Mouse (Mus musculus): ENCODE results near the gene Edrf1.
A peak's percentile ranks its signal among the peaks of the same experiment; 100 is the strongest.

Gene Edrf1

DNA sequence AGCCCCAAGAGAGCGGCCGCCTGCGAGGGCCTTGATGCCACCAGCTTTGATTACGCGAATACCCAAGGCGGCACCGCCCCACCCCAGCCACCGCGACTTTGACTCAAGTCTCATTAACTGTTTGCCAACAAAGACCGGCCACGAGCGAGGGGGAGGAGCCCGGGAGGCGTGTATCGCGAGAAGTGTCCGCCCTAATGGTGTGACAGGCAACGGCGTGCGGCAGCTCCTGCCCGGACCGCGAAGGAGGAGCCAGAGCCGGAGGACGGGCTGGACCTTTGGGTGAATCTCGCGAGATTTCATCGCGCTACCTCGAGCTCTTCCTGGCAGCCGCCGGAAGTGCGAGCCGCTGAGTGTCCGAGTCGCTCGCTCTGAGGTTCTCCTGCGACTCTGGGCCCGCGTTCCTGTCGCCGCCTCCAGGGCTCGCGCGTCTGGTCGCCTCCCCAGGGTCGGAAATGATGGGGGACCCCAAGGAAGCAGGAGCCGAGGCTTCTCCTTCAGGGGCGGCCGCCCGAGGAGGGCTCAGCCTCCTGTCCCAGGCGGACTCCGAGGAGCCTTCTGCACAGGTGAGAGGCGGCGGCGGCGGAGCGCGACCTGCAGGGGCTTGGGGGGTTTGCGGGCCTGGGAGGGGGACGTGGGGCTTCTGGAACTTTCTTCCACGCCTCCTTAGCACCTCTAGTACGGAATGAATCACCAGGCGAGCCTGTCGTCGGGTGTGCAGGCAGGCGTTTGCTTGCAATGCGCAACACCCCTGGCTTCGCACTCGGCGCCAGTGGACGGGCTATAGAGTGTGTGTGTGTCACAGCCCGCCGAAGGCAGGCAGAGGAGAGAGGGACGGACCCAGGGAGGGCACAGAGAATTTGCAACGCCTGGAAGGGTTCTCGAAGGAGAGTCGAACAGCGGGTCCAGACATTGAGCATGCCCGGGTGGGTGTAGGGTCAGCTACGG lies at the start of gene Edrf1:
Gene Edrf1, plus strand, starts transcription at position 183 of the 945 bp plus-strand sequence.
- peak; percentile 97 for DNase-seq (ENCODE audit: low read depth, low spot score)

DNA sequence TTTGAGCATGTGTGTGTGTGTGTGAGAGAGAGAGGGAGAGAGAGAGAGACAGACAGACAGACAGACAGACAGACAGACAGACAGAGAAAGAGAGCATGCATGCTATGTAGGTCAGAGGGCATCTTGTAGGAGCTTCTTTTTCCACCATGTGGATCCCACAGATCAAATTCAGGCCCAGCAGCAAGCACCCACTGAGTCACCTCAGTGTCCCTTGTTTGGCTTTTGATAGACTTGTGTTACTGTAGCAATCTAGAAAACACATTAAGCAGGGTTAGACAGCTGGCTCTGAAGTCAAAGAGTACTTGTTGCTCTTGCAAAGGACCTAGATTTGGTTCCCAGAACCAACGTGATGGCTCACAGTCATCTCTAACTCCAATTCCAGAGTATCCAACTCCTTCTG lies 45.6 kb upstream of the Edrf1 start:
- DNase-seq (ENCODE audit: low read depth, low spot score), result no peak

DNA sequence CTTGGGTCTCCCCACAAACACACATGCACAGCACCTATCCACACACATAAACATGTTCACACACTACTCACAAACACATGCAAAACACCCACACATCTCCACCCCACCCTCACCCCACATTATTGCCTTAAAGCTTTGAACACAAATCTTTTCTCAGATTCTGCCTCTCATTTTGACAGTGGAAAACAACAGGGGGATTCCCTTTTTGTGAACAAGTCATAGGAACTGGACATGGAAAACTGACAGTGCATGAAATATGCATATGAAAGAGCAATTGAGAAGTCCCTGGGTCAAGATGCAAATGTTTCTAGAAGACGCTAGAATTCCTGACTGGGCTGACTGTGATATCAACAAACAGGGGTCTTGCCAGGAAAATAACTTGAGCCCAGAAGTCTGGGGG lies 36.8 kb upstream of the Edrf1 start:
- no peak for DNase-seq (ENCODE audit: low read depth, low spot score)

DNA sequence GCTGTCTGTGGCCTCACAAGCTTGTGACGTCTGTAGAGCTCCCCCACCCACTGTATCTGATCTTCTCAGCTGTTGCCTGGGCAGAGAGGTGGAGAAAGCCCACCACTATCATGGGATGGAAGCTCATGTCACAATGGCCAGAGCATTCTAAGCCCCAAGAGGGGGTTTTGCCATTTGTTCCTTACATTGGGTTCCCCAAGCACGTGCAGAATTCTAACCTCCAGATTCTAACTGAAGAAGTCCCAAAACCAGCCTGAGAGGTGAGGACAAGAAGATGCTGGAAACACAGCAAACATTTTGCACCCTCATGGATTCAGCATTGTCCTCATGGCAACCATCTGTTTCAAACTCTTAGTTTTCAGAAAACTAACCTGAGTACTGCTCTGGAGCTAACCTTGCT lies 35.3 kb upstream of the Edrf1 start, which contains the start of gene Tex36:
Gene Tex36, minus strand, starts transcription at position 101 of the 400 bp plus-strand sequence.
- DNase-seq (ENCODE audit: low read depth, low spot score), result no peak

DNA sequence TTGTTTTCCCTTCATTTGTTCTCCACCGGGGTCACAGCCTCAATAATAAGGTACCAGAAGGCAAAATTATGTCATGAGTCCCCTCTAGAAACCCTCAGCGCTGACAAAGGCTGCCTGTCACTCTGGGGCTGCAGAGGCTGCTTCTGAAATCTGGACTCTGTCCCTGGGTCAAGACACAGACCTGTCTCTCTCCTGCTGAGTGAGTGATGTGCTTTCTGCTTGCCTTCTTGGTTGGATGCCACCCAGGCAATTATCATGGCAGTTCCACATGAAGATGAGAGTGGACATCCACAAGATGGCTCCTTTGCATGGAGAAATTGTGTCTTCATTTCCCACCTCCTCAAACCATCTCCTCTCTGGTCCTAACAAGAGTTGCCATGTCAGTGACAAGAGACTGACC lies 34.2 kb upstream of the Edrf1 start:
- no peak for DNase-seq (ENCODE audit: low read depth, low spot score)

DNA sequence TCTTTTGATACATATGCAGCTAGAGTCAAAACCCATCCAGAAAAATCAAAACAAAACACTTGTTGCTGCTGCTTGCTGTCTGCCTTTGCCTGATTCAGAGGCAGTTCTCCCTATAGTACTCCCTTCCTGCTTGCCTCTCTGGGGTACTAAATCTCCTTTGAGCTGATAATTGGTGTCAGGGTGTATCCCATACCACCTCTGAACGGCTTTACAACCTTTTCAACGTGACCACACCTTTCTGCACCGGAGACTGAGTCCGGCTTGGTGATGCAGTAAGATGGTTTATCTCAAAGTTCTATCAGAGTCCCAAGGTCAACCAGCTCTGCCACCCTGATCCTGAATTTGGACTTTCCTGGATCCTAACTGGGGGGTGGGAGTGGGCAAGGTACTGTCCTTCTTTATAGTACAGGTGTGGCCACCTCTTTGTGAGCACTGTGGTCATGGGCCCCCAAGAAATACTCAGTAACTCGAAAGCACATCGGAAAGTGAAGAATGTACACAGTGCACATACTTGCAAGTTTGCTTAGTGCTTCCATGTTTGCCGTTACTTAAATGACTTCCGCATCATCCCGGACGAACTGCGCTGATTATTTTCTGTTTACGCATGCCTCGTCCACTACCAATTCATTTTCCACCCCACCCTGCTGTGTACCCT lies 32.8 kb upstream of the Edrf1 start:
- no peak for DNase-seq (ENCODE audit: low read depth, low spot score)

DNA sequence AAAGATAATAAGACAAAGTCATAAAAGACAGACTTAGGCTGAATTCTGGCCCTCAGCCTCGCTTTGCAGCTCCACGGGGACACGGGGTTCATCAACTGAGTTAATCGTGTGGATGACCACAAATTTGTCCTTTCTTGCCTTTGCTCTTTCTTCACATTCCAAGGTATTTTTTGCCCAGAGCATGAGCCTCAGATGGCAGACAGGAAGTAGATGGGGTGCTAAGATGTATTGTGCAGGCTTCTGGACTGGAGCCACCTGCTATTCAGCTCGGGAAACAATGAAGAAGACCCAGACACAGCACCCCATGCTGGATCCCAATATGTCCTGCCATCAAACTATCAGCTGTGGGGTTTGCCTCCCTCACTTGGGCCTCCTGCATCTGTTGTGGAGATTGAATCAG lies 30.0 kb upstream of the Edrf1 start:
- no peak for DNase-seq (ENCODE audit: low read depth, low spot score)

DNA sequence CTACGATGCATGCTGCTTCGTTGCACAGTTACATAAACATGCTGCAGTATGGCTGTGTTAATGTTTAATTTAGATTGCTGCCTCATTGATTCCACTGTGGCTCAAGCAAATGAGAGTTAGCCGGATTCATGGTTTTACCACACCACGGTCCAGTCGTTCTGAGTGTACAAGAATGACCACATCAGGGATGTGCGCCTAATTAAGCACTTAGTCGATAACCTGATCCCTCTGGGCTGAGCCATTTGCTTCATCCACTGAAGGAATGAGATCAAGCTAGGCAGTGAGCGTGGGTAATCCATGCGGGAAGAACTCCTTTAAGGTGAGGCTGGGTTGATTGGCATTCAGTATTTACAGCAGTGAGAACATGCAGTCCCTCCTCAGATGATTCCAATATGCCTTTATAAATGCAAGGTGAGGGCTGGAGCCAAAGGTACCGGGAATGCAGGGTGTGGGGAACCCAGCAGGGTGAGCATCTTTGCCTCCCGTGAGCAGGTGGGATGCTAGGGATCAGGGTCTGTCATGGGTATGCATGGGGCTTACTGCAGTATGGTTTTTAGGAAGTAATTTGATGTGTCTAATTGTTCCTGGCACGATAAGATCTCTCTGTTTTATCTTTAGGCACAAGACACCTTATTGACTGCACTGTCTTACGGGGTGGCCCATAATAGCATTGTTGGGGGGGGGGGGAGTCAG lies 29.3 kb upstream of the Edrf1 start:
- no peak for DNase-seq (ENCODE audit: low read depth, low spot score)

DNA sequence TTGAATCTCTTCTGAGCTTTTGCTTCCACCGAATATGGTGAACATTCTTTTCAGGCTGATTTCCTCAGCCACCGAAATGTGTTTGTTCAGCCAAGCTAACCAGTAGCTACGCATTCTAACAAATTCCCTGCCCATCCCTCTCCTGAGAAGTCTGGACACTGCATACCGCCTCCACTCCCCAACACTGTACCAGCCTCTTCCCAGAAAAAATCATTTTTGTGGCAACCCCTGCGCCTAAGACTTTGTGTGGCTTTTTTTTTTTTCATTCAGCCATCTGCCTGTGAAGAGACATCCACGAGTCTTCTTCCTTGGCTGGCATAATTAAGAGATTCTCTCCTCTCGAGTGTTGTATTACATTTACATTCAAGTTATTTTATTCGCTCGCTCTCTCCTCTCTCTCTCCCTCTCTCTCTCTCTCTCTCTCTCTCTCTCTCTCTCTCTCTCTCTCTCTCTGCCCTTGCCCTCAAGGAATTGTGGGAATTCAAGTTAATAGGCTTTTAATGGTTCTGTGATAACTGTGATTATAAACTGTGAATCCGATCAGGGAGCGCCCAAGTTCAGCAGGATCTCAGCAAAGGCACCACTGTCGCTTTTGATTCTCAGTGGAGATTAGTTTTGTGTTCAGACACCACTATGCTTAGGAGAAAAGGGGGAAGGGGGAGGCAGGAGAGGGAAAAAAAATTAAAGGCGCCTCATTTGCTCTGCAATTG lies 28.6 kb upstream of the Edrf1 start:
- peak; percentile 79 for DNase-seq (ENCODE audit: low read depth, low spot score)

DNA sequence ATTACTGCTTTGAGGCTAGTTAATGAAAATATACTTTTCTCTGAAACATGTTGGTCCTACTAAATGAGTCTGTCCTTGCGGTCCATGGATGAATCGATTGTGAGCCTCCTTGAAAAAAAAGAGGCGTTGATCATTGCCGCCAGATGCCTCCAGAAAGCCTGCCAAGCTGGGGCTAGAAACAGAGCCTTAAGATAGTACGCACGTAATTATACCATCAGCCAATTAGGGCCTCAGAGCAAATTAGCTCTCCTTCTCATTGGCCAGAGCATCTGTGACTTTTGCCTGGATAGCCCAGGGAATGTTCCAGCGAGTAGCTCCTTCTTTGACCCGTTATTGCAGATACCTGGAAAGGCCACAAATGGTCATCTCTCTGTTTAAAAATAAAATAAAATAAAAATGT lies 27.8 kb upstream of the Edrf1 start:
- peak; percentile 74 for DNase-seq (ENCODE audit: low read depth, low spot score)

DNA sequence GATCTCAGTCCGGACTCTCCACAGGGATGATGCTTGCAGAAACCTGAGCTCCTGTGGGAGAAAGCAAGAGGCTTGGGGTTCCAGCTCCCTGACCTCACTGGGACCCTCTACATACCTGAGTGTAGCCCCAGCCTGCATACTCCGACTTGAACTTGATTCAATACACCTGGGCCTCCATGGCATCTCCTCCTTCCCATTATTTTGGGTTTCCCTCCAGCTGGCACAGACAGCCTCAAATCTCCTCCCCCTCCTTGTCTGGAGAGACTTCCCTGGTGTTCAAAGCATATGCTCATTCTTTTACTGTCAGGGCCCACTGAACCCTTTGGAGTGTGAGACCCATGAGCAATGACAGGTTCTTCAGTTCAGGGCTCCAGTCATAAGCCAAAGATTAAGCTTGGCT lies 24.4 kb upstream of the Edrf1 start:
- DNase-seq (ENCODE audit: low read depth, low spot score), result no peak

DNA sequence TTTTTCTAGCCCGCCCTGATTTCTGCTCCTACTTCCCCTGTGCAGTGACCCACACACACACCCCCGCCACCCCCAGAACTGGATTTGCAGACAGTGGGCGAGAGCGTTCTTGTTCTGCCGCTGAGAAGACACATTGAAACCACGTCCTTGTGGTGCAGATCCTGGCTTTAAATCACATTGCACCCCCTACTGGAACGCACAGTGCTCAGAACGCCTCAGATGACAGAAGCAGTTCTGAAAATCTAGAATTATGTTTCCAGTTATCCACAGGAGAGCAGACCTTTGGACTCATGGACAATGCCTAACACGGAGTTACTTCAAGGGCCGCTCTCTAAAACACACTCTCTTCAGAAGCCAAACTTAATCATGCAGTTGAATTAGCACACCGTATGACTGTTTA lies 16.6 kb upstream of the Edrf1 start:
- peak; percentile 58 for DNase-seq (ENCODE audit: low read depth, low spot score)

DNA sequence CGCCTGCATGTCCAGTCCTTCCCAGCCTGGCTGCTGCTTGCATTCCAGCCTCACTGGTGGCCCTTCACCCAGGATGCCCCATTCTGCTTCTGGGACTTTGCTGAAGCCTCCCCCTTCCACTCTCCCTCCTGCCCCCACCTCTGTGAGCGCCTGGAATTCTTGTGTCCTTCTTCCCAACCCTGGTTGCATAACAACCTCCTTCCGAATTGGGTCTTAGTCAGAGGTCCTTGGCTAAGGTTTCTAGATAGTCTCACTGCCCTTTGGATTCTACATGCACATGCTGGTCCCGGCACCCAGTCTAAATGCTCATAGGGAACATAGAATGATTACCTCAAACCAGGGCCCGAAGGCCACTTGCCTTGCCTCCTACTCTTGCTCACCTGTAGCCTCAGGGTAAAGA lies 14.1 kb upstream of the Edrf1 start:
- no peak for DNase-seq (ENCODE audit: low read depth, low spot score)

DNA sequence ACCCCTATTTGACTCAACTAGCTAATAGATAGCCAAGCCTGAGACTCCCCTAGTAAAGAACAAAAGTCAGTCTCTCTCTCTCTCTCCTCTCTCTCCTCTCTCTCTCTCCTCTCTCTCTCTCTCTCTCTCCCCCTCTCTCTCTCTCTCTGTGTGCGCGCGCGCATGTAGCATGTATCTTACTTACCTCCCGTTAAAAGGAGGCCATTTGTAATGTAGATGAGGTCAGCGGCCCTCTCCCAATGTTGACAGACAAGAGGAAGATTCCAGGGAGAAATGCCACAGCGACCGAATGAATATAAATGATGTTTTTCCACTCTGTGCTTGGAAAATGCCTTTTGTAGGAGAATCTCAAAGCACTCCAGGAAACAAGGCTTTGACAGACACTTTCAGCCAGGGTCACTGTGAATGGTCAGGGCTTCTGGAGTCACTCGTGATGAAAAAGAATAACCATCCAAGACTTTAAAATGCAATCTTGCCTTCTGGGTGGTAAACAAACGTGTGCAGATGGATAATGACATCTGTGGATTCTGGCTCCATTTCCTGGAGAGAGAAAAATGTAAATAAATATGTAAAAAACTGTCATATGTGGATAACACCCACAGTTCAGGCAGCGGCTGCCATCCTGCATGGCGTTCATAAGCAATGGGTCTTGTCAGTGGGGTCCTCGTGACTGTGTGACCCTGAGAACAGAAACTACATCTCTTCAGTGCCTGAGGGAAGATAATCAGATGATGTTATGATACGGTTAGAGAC lies 10.0 kb upstream of the Edrf1 start:
- no peak for DNase-seq (ENCODE audit: low read depth, low spot score)

DNA sequence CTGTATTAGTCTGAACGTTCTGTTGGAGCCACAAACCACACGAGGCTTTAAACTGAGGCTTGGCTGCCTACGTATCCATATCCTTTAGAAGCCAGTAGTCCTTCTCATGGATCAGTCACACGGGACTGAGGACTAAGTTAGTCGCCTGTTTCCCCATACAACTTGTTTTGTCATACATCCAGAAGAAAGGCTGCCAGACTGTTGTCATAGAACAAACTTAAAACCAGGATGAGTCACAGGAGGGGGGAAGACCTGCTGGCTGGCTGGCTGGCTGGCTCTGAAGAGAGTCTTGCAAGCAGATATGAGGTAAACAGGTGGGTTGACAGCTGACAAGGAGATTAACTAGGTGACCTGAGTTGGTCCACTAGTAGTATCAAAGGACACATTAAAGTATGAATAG lies 6.5 kb upstream of the Edrf1 start:
- no peak for DNase-seq (ENCODE audit: low read depth, low spot score)

DNA sequence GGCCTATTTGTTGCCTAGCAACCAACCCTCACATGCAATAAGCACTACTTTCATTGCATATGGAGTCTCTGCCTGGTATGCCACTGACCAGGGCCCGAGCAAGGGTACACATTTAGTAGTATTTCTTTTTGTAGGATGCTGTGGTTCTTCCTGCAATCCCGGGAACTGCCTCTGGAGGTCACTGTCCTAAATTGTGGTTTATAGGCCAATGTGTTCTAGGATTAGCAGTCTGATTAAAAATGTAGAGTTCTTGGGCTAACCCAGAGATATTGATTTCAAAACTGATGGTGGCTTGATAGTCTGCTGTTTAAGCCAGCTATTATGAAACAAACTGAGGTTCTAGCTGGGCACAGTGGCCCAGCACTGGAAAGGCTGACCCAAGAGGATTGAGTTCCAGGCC lies 4.9 kb upstream of the Edrf1 start:
- DNase-seq (ENCODE audit: low read depth, low spot score), result no peak

DNA sequence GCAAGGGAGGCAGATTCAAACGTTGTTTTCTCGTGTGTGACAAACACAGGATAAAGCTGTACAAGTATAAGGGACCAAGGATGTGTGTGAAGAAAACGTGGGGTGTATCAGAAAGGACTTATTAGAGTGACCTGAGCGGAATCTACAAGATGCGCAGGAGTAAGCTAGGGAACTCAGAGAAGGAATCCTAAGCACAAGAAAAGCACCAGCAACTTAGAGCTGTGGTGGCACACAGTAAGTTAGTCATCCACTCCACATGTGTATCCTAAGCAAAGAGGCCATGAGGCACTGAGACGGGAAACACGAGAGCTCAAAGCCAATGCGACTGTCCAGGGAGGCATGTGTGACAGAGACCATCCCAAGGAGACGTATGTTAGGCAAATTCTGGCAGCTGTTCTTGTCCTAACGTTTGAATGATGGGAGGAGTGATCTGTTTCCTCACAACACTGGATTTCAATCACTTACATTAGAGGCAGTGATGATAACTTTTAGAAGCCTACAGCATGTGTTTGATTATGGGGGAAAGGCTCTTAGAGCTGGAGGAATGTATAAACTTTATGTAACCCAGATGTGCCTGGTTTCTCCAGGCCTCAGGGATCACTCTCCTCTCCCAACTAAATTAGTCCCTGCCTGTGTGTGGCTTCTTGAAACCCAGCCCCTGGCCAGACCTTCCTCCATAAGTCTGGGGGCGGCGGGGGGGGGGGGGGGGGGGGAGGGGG lies 2.3 kb upstream of the Edrf1 start:
- DNase-seq (ENCODE audit: low read depth, low spot score), result no peak

DNA sequence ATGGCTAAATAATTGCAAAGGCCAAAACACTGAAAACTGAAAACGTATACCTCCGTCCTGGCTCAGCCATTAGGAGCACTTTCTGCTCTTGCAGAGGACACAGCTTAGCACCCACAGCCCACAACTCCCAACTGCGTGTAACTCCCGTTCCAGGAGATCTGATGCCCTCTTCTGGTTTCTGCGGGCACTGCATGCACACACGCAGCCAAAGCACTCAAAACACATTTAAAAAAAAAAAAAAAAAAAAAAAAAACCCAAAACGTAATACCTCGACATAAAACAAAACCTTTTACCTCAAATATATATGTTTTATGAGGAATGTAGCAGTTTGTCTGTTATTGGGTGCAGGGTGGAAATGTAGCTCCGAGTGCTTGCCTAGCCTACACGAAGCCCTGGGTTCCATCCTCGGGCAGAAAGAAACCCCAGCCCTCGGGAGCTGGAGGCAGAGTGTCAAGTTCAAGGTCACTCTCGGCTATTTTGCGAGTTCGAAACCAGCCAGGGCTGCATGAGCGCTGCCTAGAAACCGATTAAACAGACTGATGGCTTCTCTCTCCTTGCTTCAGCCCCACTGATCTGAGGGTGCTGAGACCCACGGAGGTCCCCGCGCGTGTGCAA lies 498 bp upstream of the Edrf1 start:
- peak; percentile 80 for DNase-seq (ENCODE audit: low read depth, low spot score)

DNA sequence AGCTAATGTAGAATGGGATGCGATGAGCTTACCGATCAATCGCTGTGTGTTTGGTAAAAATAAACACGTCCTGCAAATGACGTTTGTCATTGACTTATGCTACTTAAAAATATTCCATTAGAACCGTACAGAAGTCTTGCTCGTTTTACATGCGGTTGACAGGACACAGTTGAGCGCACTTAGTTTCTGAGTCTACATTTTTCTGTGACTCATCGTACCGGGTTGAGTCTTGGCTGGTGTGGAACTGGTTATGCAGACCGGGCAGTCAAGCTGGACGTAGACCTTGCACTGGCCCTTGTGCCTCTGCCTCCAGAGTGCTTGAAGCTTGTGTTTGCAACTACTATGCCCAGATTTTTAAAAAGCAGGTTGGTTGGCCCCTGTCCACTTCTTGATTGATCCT lies 963 bp downstream of the Edrf1 start:
- DNase-seq (ENCODE audit: low read depth, low spot score), result no peak

DNA sequence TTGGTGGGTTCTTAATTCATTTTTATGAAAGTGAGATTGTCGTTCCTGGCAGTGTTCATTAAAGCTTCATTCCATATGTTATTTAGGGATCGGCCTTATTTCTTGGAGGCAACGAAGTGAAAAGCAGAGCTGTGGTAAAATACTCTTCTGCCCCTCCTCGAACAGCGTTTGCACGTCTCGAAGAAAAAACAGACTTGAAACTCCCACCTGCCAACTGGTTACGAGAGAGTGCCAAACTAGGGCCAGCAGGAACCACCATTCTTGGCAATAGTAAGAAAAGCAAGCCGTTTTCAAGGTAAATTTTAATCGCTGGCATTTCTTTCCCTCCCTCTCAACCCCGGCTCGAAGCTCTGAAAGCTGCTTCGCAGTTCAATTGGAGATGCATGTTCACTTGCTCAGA lies 1.5 kb downstream of the Edrf1 start:
- DNase-seq (ENCODE audit: low read depth, low spot score), result peak; percentile 86
